Comparison of ENCODE assay signal across 8 mouse cellular contexts in genomic region chrX:95445141-95445540, GRCm38 (mm10). TPM values are rescaled to one million over a fixed set of nuclear protein-coding genes. Genes with fewer than 3 reads are reported as not detected.
DNase-seq lines count a peak whose midpoint lies in the region; ATAC-seq and TF ChIP-seq lines count a peak whose summit lies in the region.

No protein-coding gene starts in this region.

- peak; percentile 67 for ATAC-seq in intestine, embryonic 15.5 days
- no peak for ATAC-seq in midbrain, postnatal 0 days (ENCODE audit: low FRiP score)

- H3K4me2 ChIP-seq in intestine, embryonic 15.5 days (replicated peaks): peak overlapping the region; percentile 46
- H3K4me2 ChIP-seq in midbrain, postnatal 0 days (ENCODE audit: low read depth, low read length, poor library complexity, severe bottlenecking): peak overlapping the region; percentile 54

- WGBS in intestine, embryonic 15.5 days: 36% methylated on average over 3 of the region's 3 CpGs
- WGBS in midbrain, postnatal 0 days: 49% methylated on average over 3 of the region's 3 CpGs

- TF ChIP-seq POLR2A in cortical plate, adult 2 months (IDR thresholded peaks at IDR 0.05; ENCODE audit: extremely low read depth, insufficient read depth, low read length): no peak

- H3K9ac ChIP-seq in intestine, embryonic 15.5 days: no peak overlapping the region
- H3K9ac ChIP-seq in midbrain, postnatal 0 days (replicated peaks; ENCODE audit: low read length, poor library complexity, severe bottlenecking): no peak overlapping the region

- TF ChIP-seq CTCF in cortical plate, adult 2 months (IDR thresholded peaks at IDR 0.05; ENCODE audit: extremely low read depth, insufficient read depth, low read length): no peak
- TF ChIP-seq CTCF in midbrain, postnatal 0 days (IDR thresholded peaks at IDR 0.05): no peak

- no peaks in the 10 kb centered on the region for H3K4me1 ChIP-seq in cortical plate, adult 2 months (ENCODE audit: control insufficient read depth, insufficient read depth, low read length)
- no peaks in the 10 kb centered on the region for H3K4me1 ChIP-seq in intestine, embryonic 15.5 days (replicated peaks)
- 0 out of 2 replicates have a peak, but pooled peaks cover 5% of the 10 kb centered on the region for H3K4me1 ChIP-seq in midbrain, postnatal 0 days (ENCODE audit: insufficient read depth, low read length)

- no peaks in the 10 kb centered on the region for H3K27me3 ChIP-seq in intestine, embryonic 15.5 days (replicated peaks)
- H3K27me3 ChIP-seq in midbrain, postnatal 0 days (ENCODE audit: insufficient read depth, low read length): no peaks in the 10 kb centered on the region

- intact Hi-C loops in left cerebral cortex, postnatal 4 days (cut with DNase I): no loop called here
- intact Hi-C loops in left cerebral cortex, postnatal 14 days (cut with DNase I): loop anchor here (10.0 kb wide), 1 partner anchor 210 kb away; the partner anchor contains the start of gene Zc4h2
- intact Hi-C loops in left cerebral cortex, postnatal 10 days (cut with DNase I): no loop called here

- no peaks in the 10 kb centered on the region for H3K9me3 ChIP-seq in intestine, embryonic 15.5 days
- no peaks in the 10 kb centered on the region for H3K9me3 ChIP-seq in midbrain, postnatal 0 days (ENCODE audit: low read length)

- H3K36me3 ChIP-seq in intestine, embryonic 15.5 days: no peaks in the 10 kb centered on the region
- H3K36me3 ChIP-seq in midbrain, postnatal 0 days (ENCODE audit: insufficient read depth, low read length): no peaks in the 10 kb centered on the region

- H3K4me3 ChIP-seq in cortical plate, adult 2 months (ENCODE audit: insufficient read depth, low read length): peak overlapping the region; percentile 97
- H3K4me3 ChIP-seq in intestine, embryonic 15.5 days (replicated peaks): peak overlapping the region; percentile 53
- H3K4me3 ChIP-seq in midbrain, postnatal 0 days (ENCODE audit: low read depth, low read length): peak overlapping the region; percentile 50

- H3K27ac ChIP-seq in cortical plate, adult 2 months (ENCODE audit: insufficient read depth, low read length): no peak overlapping the region
- H3K27ac ChIP-seq in intestine, embryonic 15.5 days: peak overlapping the region; percentile 48
- no peak overlapping the region for H3K27ac ChIP-seq in midbrain, postnatal 0 days (ENCODE audit: low read depth, low read length)

- peak; percentile 6 for DNase-seq in left cerebral cortex, postnatal 4 days
- no peak for DNase-seq in left cerebral cortex, postnatal 14 days (ENCODE audit: low spot score in 2 of 2)
- DNase-seq in midbrain, postnatal 0 days (ENCODE audit: low spot score): no peak
- DNase-seq in adrenal gland, postnatal 10 days: no peak
- no peak for DNase-seq in thymus, postnatal 36 days
- DNase-seq in left cerebral cortex, postnatal 10 days (ENCODE audit: extremely low spot score in 1 of 2, low spot score in 2 of 2): no peak

RNA-seq across cellular contexts. Expression of gene Amer1, which starts 0.5 kb away (rescaled TPM):
- total RNA-seq in left cerebral cortex, postnatal 4 days (2021): 10 to 100 TPM; 29.8 to 30.2 TPM
- 1 to 10 TPM; 7.8 to 8.7 TPM for total RNA-seq in left cerebral cortex, postnatal 14 days (2021)
- polyA plus RNA-seq in cortical plate, adult 2 months (2012; rRNA removed): 3.0 and 3.2 TPM in 2 replicates
- 10.2 and 10.7 TPM in 2 replicates for polyA plus RNA-seq in intestine, embryonic 15.5 days (2015; fragmentation: Nextera tagmentation; extraction: Ambion mirVana)
- 19.3 and 23.6 TPM in 2 replicates for total RNA-seq in midbrain, postnatal 0 days (2014; rRNA removed)
- polyA plus RNA-seq in midbrain, postnatal 0 days (2015; fragmentation: Nextera tagmentation; extraction: Ambion mirVana): 12.0 and 13.4 TPM in 2 replicates
- total RNA-seq in adrenal gland, postnatal 10 days (2021): 10 to 100 TPM; 10.3 to 15.0 TPM
- 10 to 100 TPM; 14.8 to 16.6 TPM for total RNA-seq in left cerebral cortex, postnatal 10 days (2021)
